Mouse (Mus musculus) liver, postnatal 0 days (tissue): ENCODE results near the gene Hexdc. TPM values are rescaled to one million over a fixed set of nuclear protein-coding genes. Genes with fewer than 3 reads are reported as not detected.

Experiments
- ATAC-seq: fragments of 200-750 bp; cut with Nextera tagmentation; 2 replicates; pipeline ENCODE4 v1.8.0; 2017; ENCODE audit warnings: mild to moderate bottlenecking, moderate library complexity
- DNase-seq: peaks from one replicate; pipeline ENCODE4 v3.0.0-alpha.2; 2016
- H3K27ac ChIP-seq: fragments of 300-500 bp; sonication (generic); 2 replicates; pipeline ENCODE4 v1.5.1; 2014; ENCODE audit warnings: antibody characterized with exemption, moderate library complexity, mild to moderate bottlenecking, low read depth
- H3K27me3 ChIP-seq: fragments of 300-500 bp; sonication (generic); 2 replicates; pipeline ENCODE4 v1.6.1; 2014; ENCODE audit warnings: low read length, control low read depth, mixed read lengths; ENCODE audit not compliant: insufficient read depth
- H3K36me3 ChIP-seq: fragments of 300-500 bp; sonication (generic); replicated peaks from 2 replicates; pipeline ENCODE4 v1.6.1; 2014; ENCODE audit warnings: mild to moderate bottlenecking, control low read depth, low read length, moderate library complexity, mixed read lengths; ENCODE audit not compliant: insufficient read depth
- H3K4me1 ChIP-seq: fragments of 300-500 bp; sonication (generic); 2 replicates; pipeline ENCODE4 v1.6.1; 2014; ENCODE audit warnings: antibody characterized with exemption, mild to moderate bottlenecking, control low read depth; ENCODE audit not compliant: insufficient read depth
- H3K4me2 ChIP-seq: fragments of 300-500 bp; sonication (generic); 2 replicates; pipeline ENCODE4 v1.6.1; 2014; ENCODE audit warnings: low read depth, mild to moderate bottlenecking, low read length, moderate library complexity, mixed read lengths
- H3K4me3 ChIP-seq: fragments of 300-500 bp; sonication (generic); 2 replicates; pipeline ENCODE4 v1.5.1; 2014; ENCODE audit warnings: low read depth, low read length
- H3K9ac ChIP-seq: fragments of 300-500 bp; sonication (generic); replicated peaks from 2 replicates; pipeline ENCODE4 v1.6.1; 2014; ENCODE audit warnings: mild to moderate bottlenecking, moderate library complexity
- H3K9me3 ChIP-seq: fragments of 300-500 bp; sonication (generic); 2 replicates; pipeline ENCODE4 v1.6.1; 2016; ENCODE audit warnings: mild to moderate bottlenecking, control low read depth, low read length, mixed read lengths
- CTCF ChIP-seq: sonication (generic); IDR thresholded peaks from 2 replicates; pipeline ENCODE4 v1.5.1; 2016; ENCODE audit warnings: antibody characterized with exemption, low read depth
- EP300 ChIP-seq: IDR thresholded peaks from 2 replicates; pipeline ENCODE4 v1.6.1; 2016; ENCODE audit warnings: antibody characterized with exemption, low read depth, mild to moderate bottlenecking
- WGBS: fragments of 180-500 bp; shearing (Covaris S2); extraction: QIAGEN DNeasy Blood & Tissue Kit; methylation state at CpG from one replicate; pipeline ENCODE4 v1.1.7; 2014; ENCODE audit not compliant: insufficient replicate concordance; 5-methylcytosine and 5-hydroxymethylcytosine counted together
- polyA plus RNA-seq: library from polyadenylated mRNA; unstranded; fragments of >200 nt; fragmentation: Nextera tagmentation; extraction: Ambion mirVana; gene quantifications from 2 replicates; pipeline ENCODE4 v1.2.1, GENCODE M21; 2015

Gene Hexdc
- polyA plus RNA-seq, 1 experiment from 2014 or later, result 3.2 TPM

- Histone ChIP-seq H3K27ac (no peak overlapping the region), H3K36me3 (no peaks in the 10 kb centered on the region), H3K9me3 (no peaks in the 10 kb centered on the region), H3K4me3 (no peak overlapping the region), H3K27me3 (no peaks in the 10 kb centered on the region), H3K9ac (no peak overlapping the region), H3K4me1 (peaks cover 7% of the 10 kb centered on the region), H3K4me2 (no peak overlapping the region)
- no peak for ATAC-seq
- WGBS, result 68% methylated on average over 4 of the region's 4 CpGs
- no peak for TF ChIP-seq EP300
- no peak for TF ChIP-seq CTCF
- DNase-seq, result no peak
These were observed 4.4 kb upstream of the Hexdc start for GRCm38 (mm10) chr11:121199851-121200250.

- Histone ChIP-seq H3K4me2 (no peak overlapping the region), H3K27ac (no peak overlapping the region), H3K4me1 (peaks cover 12% of the 10 kb centered on the region), H3K36me3 (no peaks in the 10 kb centered on the region), H3K9me3 (no peaks in the 10 kb centered on the region), H3K9ac (no peak overlapping the region), H3K27me3 (no peaks in the 10 kb centered on the region), H3K4me3 (no peak overlapping the region)
- WGBS, result 81% methylated on average over 6 of the region's 6 CpGs
- TF ChIP-seq CTCF (no peak), EP300 (no peak)
- no peak for DNase-seq
- ATAC-seq, result no peak
These were observed 3.5 kb upstream of the Hexdc start for GRCm38 (mm10) chr11:121200781-121201180.

GRCm38 (mm10) chr11:121201436-121202198, 2.6 kb upstream of the Hexdc start:
- Histone ChIP-seq H3K9ac (no peak overlapping the region), H3K27me3 (no peaks in the 10 kb centered on the region), H3K4me2 (no peak overlapping the region), H3K4me3 (no peak overlapping the region), H3K9me3 (no peaks in the 10 kb centered on the region), H3K4me1 (peaks cover 12% of the 10 kb centered on the region), H3K36me3 (no peaks in the 10 kb centered on the region), H3K27ac (no peak overlapping the region)
- peak; percentile 61 for DNase-seq
- peak; percentile 78 for TF ChIP-seq CTCF
- TF ChIP-seq EP300, result peak; percentile 29; the same call in 1 of the 2 replicates
- 60% methylated on average over 11 of the region's 11 CpGs for WGBS
- no peak for ATAC-seq

DNA sequence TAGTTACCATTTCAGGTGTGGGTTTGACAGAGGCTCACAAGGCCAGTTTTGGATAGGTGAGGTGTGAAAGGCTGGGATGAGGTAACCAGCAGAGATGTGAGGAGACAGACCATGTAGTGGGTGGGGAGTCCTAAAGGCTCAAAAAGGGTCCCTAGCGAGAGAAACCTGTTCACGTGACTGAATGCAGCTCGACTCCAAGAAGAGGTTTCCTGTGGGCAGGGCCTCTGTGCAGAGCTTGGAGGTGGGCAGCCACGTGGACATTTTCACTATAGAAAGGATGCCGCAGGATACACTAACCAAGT, 423 bp upstream of the Hexdc start:
- TF ChIP-seq CTCF, result no peak
- no peak for TF ChIP-seq EP300
- 3% methylated on average over 5 of the region's 5 CpGs for WGBS
- Histone ChIP-seq H3K4me3 (peak overlapping the region; percentile 91), H3K9me3 (no peaks in the 10 kb centered on the region), H3K27me3 (no peaks in the 10 kb centered on the region), H3K27ac (no peak overlapping the region), H3K9ac (no peak overlapping the region), H3K4me2 (peak overlapping the region; percentile 93), H3K36me3 (peaks cover 11% of the 10 kb centered on the region; the same call in 1 of the 2 replicates), H3K4me1 (peaks cover 12% of the 10 kb centered on the region)
- DNase-seq (no peak), ATAC-seq (no peak)

GRCm38 (mm10) chr11:121216831-121217230, 12.6 kb downstream of the Hexdc start:
- no peak for TF ChIP-seq EP300
- TF ChIP-seq CTCF, result no peak
- Histone ChIP-seq H3K4me3 (no peak overlapping the region), H3K4me2 (no peak overlapping the region), H3K27me3 (no peaks in the 10 kb centered on the region), H3K36me3 (peaks cover 31% of the 10 kb centered on the region), H3K9me3 (no peaks in the 10 kb centered on the region), H3K27ac (no peak overlapping the region), H3K9ac (no peak overlapping the region), H3K4me1 (no peaks in the 10 kb centered on the region)
- ATAC-seq (no peak), DNase-seq (no peak)
- WGBS, result 92% methylated on average over 3 of the region's 3 CpGs

DNA sequence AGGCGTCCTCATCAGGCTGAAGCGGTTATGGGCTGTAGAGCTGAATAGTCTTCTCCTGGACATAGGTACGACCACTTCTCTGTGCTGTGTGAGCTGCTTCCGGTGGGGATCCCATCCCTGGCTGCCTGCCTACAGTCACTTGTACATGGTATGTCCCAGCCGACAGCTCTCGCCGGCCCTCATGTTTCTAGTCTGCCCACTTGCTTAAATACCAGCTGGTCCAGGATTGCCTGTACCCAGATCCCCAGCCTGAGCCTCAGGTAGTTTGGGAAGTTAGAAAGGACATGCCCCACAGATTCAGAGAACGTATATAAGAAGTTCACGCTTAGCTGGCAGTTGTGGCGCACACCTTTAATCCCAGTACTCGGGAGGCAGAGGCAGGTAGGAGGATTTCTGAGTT, 15.5 kb downstream of the Hexdc start:
- Histone ChIP-seq H3K9ac (no peak overlapping the region), H3K36me3 (peaks cover 56% of the 10 kb centered on the region), H3K4me1 (no peaks in the 10 kb centered on the region), H3K9me3 (no peaks in the 10 kb centered on the region), H3K4me2 (no peak overlapping the region), H3K4me3 (no peak overlapping the region), H3K27ac (no peak overlapping the region), H3K27me3 (no peaks in the 10 kb centered on the region)
- 87% methylated on average over 11 of the region's 11 CpGs for WGBS
- ATAC-seq (no peak), DNase-seq (no peak)
- TF ChIP-seq CTCF (no peak), EP300 (no peak)
